Mouse (Mus musculus) stomach, embryonic 16.5 days (tissue): Measurements from ENCODE around the gene Peg10. TPM values are rescaled to one million over a fixed set of nuclear protein-coding genes. Genes with fewer than 3 reads are reported as not detected.

Experiments
- ATAC-seq: fragments of 200-750 bp; cut with Nextera tagmentation; 2 replicates; pipeline ENCODE4 v1.8.0; 2017; ENCODE audit warnings: moderate number of reproducible peaks, moderate TSS enrichment; ENCODE audit not compliant: insufficient read depth, low FRiP score
- H3K27ac ChIP-seq: fragments of 300-500 bp; sonication (generic); 2 replicates; pipeline ENCODE4 v1.5.1; 2014; ENCODE audit warnings: low read length
- H3K27me3 ChIP-seq: fragments of 300-500 bp; sonication (generic); 2 replicates; pipeline ENCODE4 v1.6.1; 2014; ENCODE audit warnings: low read length, control low read depth, mixed read lengths; ENCODE audit not compliant: control insufficient read depth, insufficient read depth
- H3K36me3 ChIP-seq: fragments of 300-500 bp; sonication (generic); 2 replicates; pipeline ENCODE4 v1.6.1; 2014; ENCODE audit warnings: low read length; ENCODE audit not compliant: control insufficient read depth, insufficient read depth
- H3K4me1 ChIP-seq: fragments of 300-500 bp; sonication (generic); 2 replicates; pipeline ENCODE4 v1.6.1; 2014; ENCODE audit warnings: low read length, control low read depth, mixed read lengths; ENCODE audit not compliant: control insufficient read depth, insufficient read depth
- H3K4me2 ChIP-seq: fragments of 300-500 bp; sonication (generic); 2 replicates; pipeline ENCODE4 v1.6.1; 2014; ENCODE audit warnings: low read depth, low read length, mixed read lengths
- H3K4me3 ChIP-seq: fragments of 300-500 bp; sonication (generic); replicated peaks from 2 replicates; pipeline ENCODE4 v1.5.1; 2014; ENCODE audit warnings: mild to moderate bottlenecking, low read length
- H3K9ac ChIP-seq: fragments of 300-500 bp; sonication (generic); 2 replicates; pipeline ENCODE4 v1.6.1; 2014; ENCODE audit warnings: low read length
- H3K9me3 ChIP-seq: fragments of 300-500 bp; sonication (generic); replicated peaks from 2 replicates; pipeline ENCODE4 v1.6.1; 2016; ENCODE audit warnings: low read length, control low read depth; ENCODE audit not compliant: control insufficient read depth
- WGBS: fragments of 180-500 bp; shearing (Covaris S2); extraction: QIAGEN DNeasy Blood & Tissue Kit; methylation state at CpG from one replicate; pipeline ENCODE4 v1.1.7; 2014; 5-methylcytosine and 5-hydroxymethylcytosine counted together
- polyA plus RNA-seq: library from polyadenylated mRNA; unstranded; fragments of >200 nt; fragmentation: Nextera tagmentation; extraction: Ambion mirVana; gene quantifications from 2 replicates; pipeline ENCODE4 v1.2.1, GENCODE M21; 2015

The Peg10 gene
- polyA plus RNA-seq, 1 experiment from 2014 or later: 4.7 TPM

DNA sequence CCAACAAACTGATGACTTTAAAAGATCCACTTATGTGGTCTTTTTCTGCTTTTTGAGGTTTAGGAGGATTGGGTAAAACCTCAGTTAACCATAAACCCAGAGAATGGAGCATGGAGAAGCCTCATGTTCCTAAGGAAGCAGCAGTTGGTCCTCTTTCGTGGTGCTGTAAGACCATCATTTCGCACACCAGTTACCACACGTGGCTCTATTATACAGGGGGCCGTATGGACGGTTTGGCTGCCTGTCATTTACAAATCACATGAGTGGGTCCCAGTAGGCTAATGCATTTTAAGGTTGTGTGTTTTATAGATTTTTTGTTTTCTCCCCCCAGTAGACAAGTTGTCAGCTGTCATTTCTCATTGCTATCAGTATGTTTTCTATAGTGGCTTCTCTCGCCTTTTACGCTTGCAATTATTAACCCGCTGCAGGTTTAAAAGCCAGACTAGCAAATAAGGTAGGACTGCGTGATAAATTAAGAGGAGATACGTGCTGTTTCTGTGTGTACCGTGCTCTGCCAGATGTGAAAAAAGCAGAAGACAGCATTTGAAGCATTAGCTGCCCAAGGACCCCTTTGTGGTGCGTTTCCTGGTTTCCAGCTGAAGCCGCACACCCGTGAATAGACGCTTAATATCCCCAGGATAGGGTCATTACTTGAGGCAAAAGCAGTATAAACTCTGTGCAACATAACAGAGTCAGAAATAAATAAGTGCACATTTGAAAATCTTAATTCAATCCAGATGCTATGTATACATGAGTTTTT lies 22.9 kb upstream of the Peg10 start:
- Histone ChIP-seq H3K4me2 (no peak overlapping the region), H3K27me3 (no peaks in the 10 kb centered on the region), H3K4me3 (no peak overlapping the region), H3K36me3 (no peaks in the 10 kb centered on the region), H3K9ac (no peak overlapping the region), H3K9me3 (no peaks in the 10 kb centered on the region), H3K4me1 (no peaks in the 10 kb centered on the region), H3K27ac (no peak overlapping the region)
- 77% methylated on average over 15 of the region's 15 CpGs for WGBS
- no peak for ATAC-seq

DNA sequence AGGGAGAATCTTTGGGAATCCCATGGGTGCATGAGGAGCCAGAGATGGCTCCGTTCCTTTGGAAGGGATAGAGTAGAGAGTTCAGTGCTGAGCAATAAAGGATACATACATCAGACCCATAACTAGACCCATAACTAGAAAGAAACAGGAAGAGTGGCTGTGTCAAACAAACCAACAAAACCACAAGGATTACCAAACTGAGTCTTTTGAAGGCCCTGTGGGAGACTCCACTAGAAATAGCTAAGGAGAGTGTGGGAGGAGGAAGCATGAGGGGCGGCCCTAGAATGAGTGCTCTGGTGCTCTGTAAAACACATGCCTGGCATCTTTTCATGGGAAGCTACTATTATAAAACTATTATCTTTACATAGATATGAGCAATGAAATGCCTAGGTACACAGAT lies 18.8 kb upstream of the Peg10 start:
- 89% methylated on average over 2 of the region's 2 CpGs for WGBS
- Histone ChIP-seq H3K4me1 (no peaks in the 10 kb centered on the region), H3K36me3 (no peaks in the 10 kb centered on the region), H3K27me3 (no peaks in the 10 kb centered on the region), H3K4me3 (no peak overlapping the region), H3K4me2 (no peak overlapping the region), H3K9ac (no peak overlapping the region), H3K9me3 (no peaks in the 10 kb centered on the region), H3K27ac (no peak overlapping the region)
- ATAC-seq: no peak

DNA sequence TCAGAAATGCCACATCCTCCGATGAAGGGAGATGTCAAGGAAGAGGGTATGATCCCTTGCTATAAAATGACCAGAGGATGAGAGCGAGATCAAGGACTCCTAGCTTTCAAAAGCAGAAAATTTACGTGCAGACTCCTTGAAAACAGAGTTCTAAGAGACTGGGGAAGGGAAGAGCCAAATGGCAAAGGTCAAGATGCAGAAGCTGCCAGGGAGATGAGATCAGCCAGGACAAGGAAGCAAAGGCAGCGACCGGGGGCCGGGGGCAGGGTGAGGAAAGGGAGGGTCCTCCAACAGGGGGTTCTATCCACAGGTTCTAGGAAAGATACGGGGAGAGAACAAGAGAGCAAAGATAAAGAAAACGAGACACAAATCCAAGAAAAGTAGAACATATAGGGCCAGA lies 15.4 kb upstream of the Peg10 start:
- H3K27me3 ChIP-seq: no peaks in the 10 kb centered on the region
- H3K4me2 ChIP-seq: no peak overlapping the region
- WGBS: 60% methylated on average over 8 of the region's 8 CpGs
- no peak overlapping the region for H3K4me3 ChIP-seq
- no peaks in the 10 kb centered on the region for H3K4me1 ChIP-seq
- no peak overlapping the region for H3K27ac ChIP-seq
- H3K9me3 ChIP-seq: no peaks in the 10 kb centered on the region
- H3K9ac ChIP-seq: no peak overlapping the region
- ATAC-seq: no peak
- H3K36me3 ChIP-seq: no peaks in the 10 kb centered on the region

DNA sequence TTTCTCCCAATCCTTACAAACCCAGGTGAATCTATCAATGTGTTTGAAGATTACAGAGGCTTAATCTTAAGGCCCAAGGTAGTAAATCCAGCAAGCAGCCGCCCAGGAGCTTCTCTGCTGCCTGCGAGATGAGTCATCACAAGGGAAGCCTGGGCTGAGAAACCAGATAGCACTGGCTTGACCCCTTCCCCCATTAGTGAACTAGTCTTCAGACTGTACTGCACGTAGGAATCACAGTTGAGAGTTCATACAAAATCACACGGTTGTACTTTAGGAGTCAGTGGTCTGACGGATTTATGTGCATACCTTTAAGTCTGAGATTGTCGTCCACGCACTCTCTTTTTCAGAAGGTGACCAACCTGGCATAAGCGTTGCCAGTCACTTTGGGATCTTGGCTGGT lies 13.9 kb upstream of the Peg10 start:
- H3K36me3 ChIP-seq: no peaks in the 10 kb centered on the region
- no peaks in the 10 kb centered on the region for H3K9me3 ChIP-seq
- no peak; the same call in 1 of the 2 replicates for ATAC-seq
- no peaks in the 10 kb centered on the region for H3K27me3 ChIP-seq
- H3K4me1 ChIP-seq: no peaks in the 10 kb centered on the region
- H3K4me3 ChIP-seq: no peak overlapping the region
- 53% methylated on average over 8 of the region's 8 CpGs for WGBS
- H3K27ac ChIP-seq: no peak overlapping the region; the same call in 1 of the 2 replicates
- H3K4me2 ChIP-seq: no peak overlapping the region
- no peak overlapping the region for H3K9ac ChIP-seq

DNA sequence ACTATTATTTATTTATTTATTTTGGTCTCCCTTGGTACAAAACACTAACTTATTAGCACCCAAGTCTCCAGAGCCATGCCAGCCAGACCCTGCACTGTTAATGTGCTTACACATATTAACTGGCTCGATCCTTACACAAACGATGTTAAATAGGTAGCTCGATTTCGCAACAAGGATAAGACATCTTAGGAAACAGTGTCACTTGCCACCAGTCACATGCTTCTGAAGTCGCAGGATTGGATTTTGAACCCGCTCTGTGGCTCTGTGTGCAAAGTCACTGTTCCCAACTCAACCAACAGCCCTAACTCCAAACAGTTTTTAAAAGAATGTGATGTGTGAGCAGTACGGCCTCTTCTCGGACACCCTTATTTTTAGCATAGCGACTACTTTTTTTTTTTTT lies 10.7 kb upstream of the Peg10 start:
- no peak overlapping the region for H3K27ac ChIP-seq
- H3K27me3 ChIP-seq: no peaks in the 10 kb centered on the region
- no peak overlapping the region for H3K9ac ChIP-seq
- peaks cover 7% of the 10 kb centered on the region; the same call in 1 of the 2 replicates for H3K4me1 ChIP-seq
- WGBS: 80% methylated on average over 9 of the region's 9 CpGs
- H3K4me3 ChIP-seq: no peak overlapping the region
- no peaks in the 10 kb centered on the region for H3K9me3 ChIP-seq
- ATAC-seq: no peak
- no peaks in the 10 kb centered on the region for H3K36me3 ChIP-seq
- H3K4me2 ChIP-seq: no peak overlapping the region

DNA sequence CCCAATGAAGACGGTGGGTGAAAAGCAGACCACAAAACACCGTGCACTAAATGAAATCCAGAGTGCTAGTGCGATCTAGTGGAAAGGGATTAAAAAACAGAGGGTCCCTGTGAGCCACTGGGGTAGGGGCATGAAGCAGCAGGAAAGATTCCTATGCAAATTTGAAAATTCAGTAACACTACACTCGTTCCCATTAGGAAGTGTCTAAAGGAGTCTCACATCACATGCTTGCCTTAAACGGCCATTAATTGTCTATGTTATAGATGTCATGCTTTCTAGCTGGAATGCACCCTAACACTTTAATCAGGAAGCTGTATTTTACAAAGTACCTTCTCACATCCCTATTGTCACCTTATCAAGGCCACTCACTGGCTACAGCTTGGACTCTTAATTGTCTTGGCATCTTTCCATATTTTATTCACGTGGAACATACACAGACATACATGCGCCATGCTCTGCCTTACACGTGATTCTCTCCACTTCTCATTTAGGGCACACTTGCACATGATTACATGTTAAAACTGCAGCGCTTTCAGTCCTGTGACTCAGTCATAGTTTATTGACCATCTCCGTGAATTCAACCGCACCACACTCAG lies 9.0 kb upstream of the Peg10 start:
- Histone ChIP-seq H3K4me3 (no peak overlapping the region), H3K36me3 (no peaks in the 10 kb centered on the region), H3K4me1 (peaks cover 7% of the 10 kb centered on the region; the same call in 1 of the 2 replicates), H3K9me3 (no peaks in the 10 kb centered on the region), H3K9ac (no peak overlapping the region), H3K27ac (no peak overlapping the region), H3K27me3 (no peaks in the 10 kb centered on the region), H3K4me2 (no peak overlapping the region)
- 66% methylated on average over 11 of the region's 11 CpGs for WGBS
- no peak for ATAC-seq

DNA sequence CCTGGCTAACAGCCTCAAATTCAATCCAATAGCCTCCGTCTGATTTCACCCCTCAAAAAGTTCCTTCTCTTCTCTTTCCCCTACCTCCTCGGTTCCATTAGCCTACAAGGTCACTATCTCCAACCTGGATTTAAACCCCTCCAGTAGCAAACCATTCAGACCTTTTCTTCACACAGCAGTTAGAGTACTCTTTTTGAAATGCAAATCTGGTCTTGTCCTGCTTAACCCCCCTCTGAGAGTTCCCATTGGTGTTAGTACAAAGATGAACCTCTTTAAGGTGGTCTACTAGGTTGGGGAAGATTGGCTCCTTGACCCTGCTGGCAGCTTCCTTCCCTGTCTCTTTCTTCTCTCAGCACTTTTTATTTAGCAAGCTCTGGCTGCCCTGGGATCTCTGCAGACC lies 8.4 kb upstream of the Peg10 start:
- H3K27ac ChIP-seq: no peak overlapping the region
- ATAC-seq: no peak
- no peak overlapping the region for H3K9ac ChIP-seq
- no peaks in the 10 kb centered on the region for H3K27me3 ChIP-seq
- H3K4me2 ChIP-seq: no peak overlapping the region
- 48% methylated on average over 2 of the region's 2 CpGs for WGBS
- peaks cover 7% of the 10 kb centered on the region; the same call in 1 of the 2 replicates for H3K4me1 ChIP-seq
- H3K4me3 ChIP-seq: no peak overlapping the region
- H3K9me3 ChIP-seq: no peaks in the 10 kb centered on the region
- no peaks in the 10 kb centered on the region for H3K36me3 ChIP-seq

DNA sequence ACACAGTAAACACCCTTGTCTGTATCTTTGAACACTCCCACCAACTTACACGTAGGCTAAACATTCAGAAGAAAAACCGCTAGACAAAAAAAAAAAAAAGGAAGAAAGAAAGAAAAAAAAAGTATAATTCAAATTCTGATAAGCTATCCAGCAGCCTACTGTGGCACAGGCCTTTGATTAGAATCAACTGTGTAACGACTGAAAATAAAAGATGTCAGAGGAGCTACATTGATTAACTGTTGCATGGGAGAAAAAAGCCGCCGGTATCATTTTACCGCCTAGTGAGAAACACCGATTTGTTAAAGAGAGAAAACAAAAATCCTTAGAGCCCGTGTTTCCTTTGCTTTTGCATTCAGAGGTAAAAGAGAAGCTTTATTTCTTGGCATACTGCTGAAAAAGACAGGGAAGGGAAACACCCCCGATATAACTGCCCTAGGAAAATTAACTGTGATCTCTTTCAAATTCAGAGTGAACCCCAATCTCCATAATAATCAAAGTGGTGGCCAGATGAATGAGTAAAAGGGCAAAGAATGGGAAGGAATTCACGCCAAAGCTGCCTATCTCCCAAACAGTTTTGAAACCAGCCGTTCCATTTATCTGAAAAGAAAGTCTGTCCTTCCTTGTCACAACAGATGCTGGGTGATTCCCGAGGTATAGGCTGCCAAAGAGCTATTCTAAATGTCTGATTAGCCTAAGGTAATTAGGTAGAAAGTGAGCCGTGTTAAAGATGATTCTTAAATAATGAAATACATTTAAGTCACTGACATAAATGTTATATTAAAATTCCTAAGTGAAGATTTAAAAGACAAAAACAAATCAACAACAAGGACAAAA lies 7.4 kb upstream of the Peg10 start:
- H3K4me3 ChIP-seq: no peak overlapping the region
- H3K27ac ChIP-seq: no peak overlapping the region
- no peaks in the 10 kb centered on the region for H3K27me3 ChIP-seq
- no peaks in the 10 kb centered on the region for H3K36me3 ChIP-seq
- no peaks in the 10 kb centered on the region for H3K9me3 ChIP-seq
- H3K4me1 ChIP-seq: peaks cover 7% of the 10 kb centered on the region; the same call in 1 of the 2 replicates
- 42% methylated on average over 13 of the region's 13 CpGs for WGBS
- H3K9ac ChIP-seq: no peak overlapping the region
- no peak overlapping the region for H3K4me2 ChIP-seq
- no peak for ATAC-seq

DNA sequence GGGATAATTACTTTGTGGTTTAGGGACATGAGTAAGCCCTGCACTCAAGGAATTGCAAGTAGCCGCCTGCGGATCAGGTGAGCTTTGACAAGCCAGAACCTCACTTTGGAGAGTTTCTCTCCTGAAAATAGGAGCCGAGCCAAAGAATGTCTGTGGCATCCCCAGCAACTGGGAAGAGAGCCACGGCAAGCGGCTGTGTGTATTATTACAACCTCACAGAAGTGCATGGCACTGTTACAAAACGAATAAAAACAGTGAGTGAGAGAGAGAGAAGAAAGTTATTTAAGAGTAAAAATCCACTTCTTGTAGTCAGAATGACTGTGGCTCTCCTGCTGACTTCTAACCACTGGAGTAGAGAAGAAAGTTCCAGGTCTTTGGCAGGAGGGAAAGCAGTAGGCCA lies 6.6 kb upstream of the Peg10 start:
- 23% methylated on average over 6 of the region's 6 CpGs for WGBS
- no peak overlapping the region for H3K27ac ChIP-seq
- no peak overlapping the region for H3K4me3 ChIP-seq
- H3K9ac ChIP-seq: no peak overlapping the region
- ATAC-seq: no peak; the same call in 1 of the 2 replicates
- H3K4me2 ChIP-seq: no peak overlapping the region
- H3K9me3 ChIP-seq: no peaks in the 10 kb centered on the region
- H3K27me3 ChIP-seq: no peaks in the 10 kb centered on the region
- H3K36me3 ChIP-seq: no peaks in the 10 kb centered on the region
- peaks cover 7% of the 10 kb centered on the region; the same call in 1 of the 2 replicates for H3K4me1 ChIP-seq
